Mouse (Mus musculus): ENCODE results near the gene Fam163a. TPM values are rescaled to one million over a fixed set of nuclear protein-coding genes. Genes with fewer than 3 reads are reported as not detected.

Gene Fam163a
- polyA plus RNA-seq, 1 experiment from 2014 or later: 1.8 TPM

DNA sequence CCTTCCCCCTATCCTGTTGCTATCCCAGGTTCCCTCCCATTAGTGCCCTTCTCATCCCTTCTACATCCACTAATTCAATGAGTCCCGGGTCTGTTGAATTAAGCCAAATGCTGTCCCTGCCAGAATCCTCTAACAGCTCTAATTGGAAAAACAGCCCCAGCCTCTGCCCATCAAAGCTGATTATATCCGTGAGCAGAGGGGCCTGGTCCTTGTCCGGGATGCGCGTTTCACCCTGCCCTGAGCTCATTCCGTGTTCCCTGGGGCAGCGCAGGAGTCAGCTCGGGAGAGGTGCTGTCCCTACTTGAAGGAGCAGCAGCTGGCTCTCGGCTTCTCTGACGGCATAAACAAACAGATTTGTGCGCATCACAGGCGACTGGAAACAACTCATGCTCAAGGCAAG, 93.1 kb downstream of the Fam163a start:
- Histone ChIP-seq H3K4me2 (no peak overlapping the region), H3K36me3 (no peaks in the 10 kb centered on the region), H3K4me1 (replicated peaks) (peaks cover 10% of the 10 kb centered on the region), H3K27ac (no peak overlapping the region), H3K4me3 (no peak overlapping the region), H3K9ac (no peak overlapping the region), H3K27me3 (no peaks in the 10 kb centered on the region), H3K9me3 (replicated peaks) (no peaks in the 10 kb centered on the region)
- ATAC-seq (replicated peaks; ENCODE audit: insufficient number of reproducible peaks, insufficient read depth, low FRiP score, low read depth): no peak; the same call in 1 of the 2 replicates
- WGBS: 34% methylated on average over 12 of the region's 12 CpGs

DNA sequence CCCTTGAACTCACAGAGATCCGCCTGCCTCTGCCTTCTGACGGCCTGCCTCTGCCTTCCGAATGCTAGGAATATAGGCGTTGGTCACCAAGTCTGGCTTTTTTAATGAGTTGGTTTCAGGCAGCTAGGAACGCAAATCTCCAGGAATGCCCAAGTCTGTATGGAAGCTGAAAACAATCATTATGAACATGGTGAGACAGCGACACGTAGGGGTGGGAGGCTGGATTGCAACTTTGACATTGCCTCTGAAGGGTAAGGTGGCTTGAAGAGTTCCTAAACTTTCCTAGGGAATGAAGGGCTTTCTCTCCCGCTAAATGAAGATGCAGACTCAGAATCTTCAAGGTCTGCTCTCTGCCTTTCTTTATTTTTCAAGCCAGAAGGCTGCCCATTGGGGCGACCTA, 93.7 kb downstream of the Fam163a start:
- H3K36me3 ChIP-seq: no peaks in the 10 kb centered on the region
- no peak overlapping the region for H3K9ac ChIP-seq
- no peak for ATAC-seq (replicated peaks; ENCODE audit: insufficient number of reproducible peaks, insufficient read depth, low FRiP score, low read depth)
- H3K4me1 ChIP-seq (replicated peaks): peaks cover 10% of the 10 kb centered on the region
- no peaks in the 10 kb centered on the region for H3K27me3 ChIP-seq
- no peak overlapping the region for H3K27ac ChIP-seq
- WGBS: 75% methylated on average over 9 of the region's 9 CpGs
- no peak overlapping the region for H3K4me3 ChIP-seq
- H3K4me2 ChIP-seq: no peak overlapping the region
- no peaks in the 10 kb centered on the region for H3K9me3 ChIP-seq (replicated peaks)

GRCm38 (mm10) chr1:156108400-156108799, 96.4 kb downstream of the Fam163a start:
- H3K27ac ChIP-seq: no peak overlapping the region
- 40% methylated on average over 10 of the region's 10 CpGs for WGBS
- no peaks in the 10 kb centered on the region for H3K9me3 ChIP-seq (replicated peaks)
- H3K4me1 ChIP-seq (replicated peaks): no peaks in the 10 kb centered on the region; the same call in 1 of the 2 replicates
- H3K27me3 ChIP-seq: no peaks in the 10 kb centered on the region
- no peak overlapping the region for H3K9ac ChIP-seq
- H3K4me3 ChIP-seq: no peak overlapping the region
- H3K36me3 ChIP-seq: no peaks in the 10 kb centered on the region
- ATAC-seq (replicated peaks; ENCODE audit: insufficient number of reproducible peaks, insufficient read depth, low FRiP score, low read depth): no peak
- H3K4me2 ChIP-seq: no peak overlapping the region

DNA sequence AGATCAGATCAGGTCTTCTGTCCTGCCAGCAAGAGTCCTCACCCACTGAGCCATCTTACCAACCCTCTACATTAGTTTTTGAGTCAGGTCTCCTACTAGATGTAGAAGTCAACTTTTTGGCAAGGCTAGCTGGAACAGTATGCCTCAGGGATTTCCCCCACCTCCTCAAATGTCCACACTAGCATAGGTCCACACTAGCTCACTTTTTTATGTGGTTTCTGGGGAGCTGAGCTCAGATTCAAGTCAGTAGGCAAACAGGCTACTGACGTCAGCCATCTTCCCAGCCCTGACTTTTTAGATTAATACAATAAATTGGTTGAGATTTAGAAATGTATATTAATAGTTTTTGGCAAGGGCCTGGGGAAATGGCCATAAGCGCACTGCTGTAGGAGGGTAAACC, 97.4 kb downstream of the Fam163a start:
- 84% methylated on average over 2 of the region's 2 CpGs for whole genome bisulfite sequencing
- H3K4me1 ChIP-seq (replicated peaks): no peaks in the 10 kb centered on the region; the same call in 1 of the 2 replicates
- H3K36me3 ChIP-seq: no peaks in the 10 kb centered on the region
- no peaks in the 10 kb centered on the region for H3K27me3 ChIP-seq
- H3K4me2 ChIP-seq: no peak overlapping the region
- no peak overlapping the region for H3K9ac ChIP-seq
- ATAC-seq (replicated peaks; ENCODE audit: insufficient number of reproducible peaks, insufficient read depth, low FRiP score, low read depth): no peak
- H3K4me3 ChIP-seq: no peak overlapping the region
- H3K9me3 ChIP-seq (replicated peaks): no peaks in the 10 kb centered on the region
- H3K27ac ChIP-seq: no peak overlapping the region

DNA sequence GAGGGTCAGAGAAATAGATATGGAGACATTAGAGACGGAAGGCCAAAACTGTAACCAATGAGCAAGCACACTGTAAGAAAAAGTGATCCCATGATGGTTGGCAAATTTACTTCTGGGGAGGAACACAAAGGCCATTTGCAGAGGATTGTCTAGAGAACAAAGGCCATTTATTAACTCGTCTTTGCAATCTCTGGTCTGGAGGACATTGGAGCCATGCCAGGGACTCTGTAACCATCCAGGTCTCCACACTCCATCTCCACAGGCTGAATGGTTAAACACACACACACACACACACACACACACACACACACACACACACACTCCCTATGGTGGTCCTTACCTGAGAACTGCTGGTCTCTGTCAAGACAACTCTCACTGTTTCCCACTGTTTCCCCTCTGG, 99.4 kb downstream of the Fam163a start:
- no peak overlapping the region for H3K4me2 ChIP-seq
- no peaks in the 10 kb centered on the region for H3K36me3 ChIP-seq
- H3K4me1 ChIP-seq (replicated peaks): no peaks in the 10 kb centered on the region; the same call in 1 of the 2 replicates
- no peak overlapping the region for H3K27ac ChIP-seq
- H3K9ac ChIP-seq: no peak overlapping the region
- no peaks in the 10 kb centered on the region for H3K27me3 ChIP-seq
- 66% methylated on average over 2 of the region's 2 CpGs for WGBS
- H3K4me3 ChIP-seq: no peak overlapping the region
- ATAC-seq (replicated peaks; ENCODE audit: insufficient number of reproducible peaks, insufficient read depth, low FRiP score, low read depth): no peak
- no peaks in the 10 kb centered on the region for H3K9me3 ChIP-seq (replicated peaks)

DNA sequence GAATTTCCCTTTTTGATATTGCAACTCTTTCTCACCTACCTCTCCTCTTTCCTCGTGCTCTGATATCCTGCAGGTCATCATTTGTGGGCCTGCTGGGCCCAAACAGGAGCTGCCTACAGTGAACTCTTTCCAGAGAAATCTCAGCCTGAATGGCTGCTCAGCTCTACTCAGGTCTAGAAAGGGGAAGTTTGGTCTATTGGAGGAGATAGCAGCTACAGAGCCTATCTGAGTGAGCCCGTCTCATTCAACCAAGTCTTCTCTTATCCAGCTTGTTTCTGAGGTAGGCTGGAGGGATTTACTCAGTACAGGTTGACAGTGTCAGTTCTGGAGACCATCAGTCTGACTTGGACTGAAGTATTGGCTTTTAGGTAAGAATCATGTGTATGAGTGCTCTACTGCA, 101.1 kb downstream of the Fam163a start:
- no peaks in the 10 kb centered on the region; the same call in 1 of the 2 replicates for H3K4me1 ChIP-seq (replicated peaks)
- H3K27ac ChIP-seq: no peak overlapping the region
- 82% methylated on average over 2 of the region's 2 CpGs for WGBS
- no peak overlapping the region for H3K9ac ChIP-seq
- no peaks in the 10 kb centered on the region for H3K27me3 ChIP-seq
- no peak overlapping the region for H3K4me2 ChIP-seq
- H3K36me3 ChIP-seq: no peaks in the 10 kb centered on the region
- H3K9me3 ChIP-seq (replicated peaks): no peaks in the 10 kb centered on the region
- ATAC-seq (replicated peaks; ENCODE audit: insufficient number of reproducible peaks, insufficient read depth, low FRiP score, low read depth): no peak
- H3K4me3 ChIP-seq: no peak overlapping the region

- Histone ChIP-seq H3K27ac (no peak overlapping the region), H3K36me3 (no peaks in the 10 kb centered on the region), H3K9me3 (replicated peaks) (no peaks in the 10 kb centered on the region), H3K4me1 (replicated peaks) (no peaks in the 10 kb centered on the region), H3K4me3 (no peak overlapping the region), H3K9ac (no peak overlapping the region), H3K4me2 (no peak overlapping the region), H3K27me3 (no peaks in the 10 kb centered on the region; the same call in 1 of the 2 replicates)
- WGBS: 68% methylated on average over 4 of the region's 4 CpGs
- ATAC-seq (replicated peaks; ENCODE audit: insufficient number of reproducible peaks, insufficient read depth, low FRiP score, low read depth): no peak
These were observed 113.0 kb downstream of the Fam163a start for GRCm38 (mm10) chr1:156091811-156092210.

DNA sequence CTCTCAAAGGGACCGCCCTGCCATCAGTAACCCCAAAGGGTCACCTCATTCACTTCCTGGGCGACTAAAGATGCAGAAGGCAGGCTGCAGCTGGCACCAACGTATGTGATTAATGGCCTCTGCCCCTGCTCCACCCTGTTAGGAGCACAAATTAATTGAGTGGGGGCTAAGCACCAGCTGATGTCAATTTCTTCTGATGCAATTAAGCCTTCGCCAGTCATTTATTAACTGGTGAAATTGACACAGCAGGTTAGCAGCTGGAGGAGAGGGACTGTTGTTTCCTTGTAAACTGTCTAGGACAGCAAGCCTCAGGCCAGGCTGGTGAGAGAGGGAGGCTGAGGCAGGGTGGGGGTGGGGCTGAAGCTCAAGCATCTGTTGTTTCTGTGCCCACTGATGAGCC, 114.8 kb downstream of the Fam163a start:
- no peak overlapping the region for H3K27ac ChIP-seq
- 80% methylated on average over 4 of the region's 4 CpGs for WGBS
- ATAC-seq (replicated peaks; ENCODE audit: insufficient number of reproducible peaks, insufficient read depth, low FRiP score, low read depth): no peak
- H3K9ac ChIP-seq: no peak overlapping the region
- H3K4me1 ChIP-seq (replicated peaks): no peaks in the 10 kb centered on the region
- H3K27me3 ChIP-seq: no peaks in the 10 kb centered on the region; the same call in 1 of the 2 replicates
- H3K9me3 ChIP-seq (replicated peaks): no peaks in the 10 kb centered on the region
- H3K36me3 ChIP-seq: no peaks in the 10 kb centered on the region
- H3K4me2 ChIP-seq: no peak overlapping the region
- no peak overlapping the region for H3K4me3 ChIP-seq

- no peak overlapping the region for H3K9ac ChIP-seq
- H3K4me1 ChIP-seq (replicated peaks): 0 out of 2 replicates have a peak, but pooled peaks cover 2% of the 10 kb centered on the region
- no peak overlapping the region for H3K4me3 ChIP-seq
- H3K36me3 ChIP-seq: no peaks in the 10 kb centered on the region
- no peak for ATAC-seq (replicated peaks; ENCODE audit: insufficient number of reproducible peaks, insufficient read depth, low FRiP score, low read depth)
- no peak overlapping the region for H3K27ac ChIP-seq
- H3K27me3 ChIP-seq: no peaks in the 10 kb centered on the region; the same call in 1 of the 2 replicates
- WGBS: 81% methylated on average over 8 of the region's 8 CpGs
- H3K4me2 ChIP-seq: no peak overlapping the region
- H3K9me3 ChIP-seq (replicated peaks): no peaks in the 10 kb centered on the region
These were observed 115.3 kb downstream of the Fam163a start for GRCm38 (mm10) chr1:156089561-156089960.

GRCm38 (mm10) chr1:156087586-156087985, 117.2 kb downstream of the Fam163a start:
- Histone ChIP-seq H3K27me3 (no peaks in the 10 kb centered on the region; the same call in 1 of the 2 replicates), H3K27ac (no peak overlapping the region), H3K9me3 (replicated peaks) (no peaks in the 10 kb centered on the region), H3K4me1 (replicated peaks) (peaks cover 8% of the 10 kb centered on the region; the same call in 1 of the 2 replicates), H3K4me2 (no peak overlapping the region), H3K36me3 (no peaks in the 10 kb centered on the region), H3K4me3 (no peak overlapping the region), H3K9ac (no peak overlapping the region)
- WGBS: 51% methylated on average over 5 of the region's 5 CpGs
- ATAC-seq (replicated peaks; ENCODE audit: insufficient number of reproducible peaks, insufficient read depth, low FRiP score, low read depth): no peak

DNA sequence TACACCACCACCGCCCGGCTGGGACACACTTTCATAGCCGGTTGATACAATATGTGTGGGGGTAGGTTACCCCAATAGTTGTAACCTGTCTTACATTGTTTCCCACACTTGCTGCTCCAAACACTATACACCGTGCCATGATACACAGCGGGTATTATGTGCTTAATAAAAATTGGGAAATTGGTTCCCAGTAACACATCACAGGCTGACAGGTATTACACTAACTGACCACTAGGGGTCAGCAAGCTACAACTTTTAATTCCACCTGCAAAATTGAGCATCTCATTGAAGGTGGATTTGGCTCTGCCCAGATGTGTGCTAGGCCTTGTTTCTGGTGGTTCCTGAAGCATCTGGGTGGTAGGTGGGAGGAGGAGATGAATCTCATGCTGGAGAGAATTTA, 119.1 kb downstream of the Fam163a start:
- no peak overlapping the region for H3K27ac ChIP-seq
- no peak for ATAC-seq (replicated peaks; ENCODE audit: insufficient number of reproducible peaks, insufficient read depth, low FRiP score, low read depth)
- no peak overlapping the region for H3K4me2 ChIP-seq
- 63% methylated on average over 5 of the region's 5 CpGs for WGBS
- H3K4me1 ChIP-seq (replicated peaks): peaks cover 10% of the 10 kb centered on the region; the same call in 1 of the 2 replicates
- H3K27me3 ChIP-seq: no peaks in the 10 kb centered on the region
- no peaks in the 10 kb centered on the region for H3K9me3 ChIP-seq (replicated peaks)
- H3K4me3 ChIP-seq: no peak overlapping the region
- no peaks in the 10 kb centered on the region for H3K36me3 ChIP-seq
- no peak overlapping the region for H3K9ac ChIP-seq

DNA sequence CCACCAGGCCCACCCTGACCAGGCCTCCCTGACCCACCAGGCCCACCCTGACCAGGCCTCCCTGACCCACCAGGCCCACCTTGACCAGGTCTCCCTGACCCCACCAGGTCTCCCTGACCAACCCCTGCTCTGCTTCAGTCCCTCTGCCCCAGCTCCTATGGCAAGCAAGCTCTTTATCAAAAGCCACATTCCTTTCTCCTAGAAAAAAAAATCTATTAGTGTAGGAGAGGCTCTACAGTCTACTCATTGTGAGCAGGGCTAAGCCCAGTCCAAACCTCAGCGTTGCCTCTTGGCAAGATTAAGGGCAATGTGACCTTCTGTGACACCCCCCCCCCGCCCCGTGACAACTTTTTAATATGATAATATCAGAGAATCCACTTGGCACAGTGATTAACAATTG, 120.2 kb downstream of the Fam163a start:
- no peaks in the 10 kb centered on the region for H3K27me3 ChIP-seq
- H3K27ac ChIP-seq: peak overlapping the region; percentile 37
- H3K36me3 ChIP-seq: no peaks in the 10 kb centered on the region
- WGBS: 27% methylated on average over 3 of the region's 3 CpGs
- no peak overlapping the region for H3K9ac ChIP-seq
- no peak overlapping the region for H3K4me2 ChIP-seq
- no peak overlapping the region for H3K4me3 ChIP-seq
- H3K9me3 ChIP-seq (replicated peaks): no peaks in the 10 kb centered on the region
- peaks cover 10% of the 10 kb centered on the region; the same call in 1 of the 2 replicates for H3K4me1 ChIP-seq (replicated peaks)
- no peak for ATAC-seq (replicated peaks; ENCODE audit: insufficient number of reproducible peaks, insufficient read depth, low FRiP score, low read depth)
